Mouse (Mus musculus): ENCODE measurements around the gene Pde4c. TPM values are rescaled to one million over a fixed set of nuclear protein-coding genes. Genes with fewer than 3 reads are reported as not detected.

The Pde4c gene
- total and polyA plus RNA-seq, 3 experiments: 2.3 to 6.5 (median 4.7) TPM

GRCm38 (mm10) chr8:70776496-70777444, 53.2 kb downstream of the Pde4c start, which contains the start of gene Pik3r2 (continued):
- TF ChIP-seq USF2 (conservative IDR thresholded peaks at IDR 0.05; ENCODE audit: low read depth, low read length) (no peak), NRF1 (IDR thresholded peaks at IDR 0.05; ENCODE audit: low read depth, low read length) (peak; percentile 30; the same call in 1 of the 2 replicates), EP300 (IDR thresholded peaks at IDR 0.05; ENCODE audit: low read length) (no peak), SIN3A (IDR thresholded peaks at IDR 0.05; ENCODE audit: low read length) (peak; percentile 100), MYC (IDR thresholded peaks at IDR 0.05; ENCODE audit: low read depth, low read length) (peak; percentile 80)

GRCm38 (mm10) chr8:70780093-70780492, 56.6 kb downstream of the Pde4c start:
- DNase-seq (ENCODE audit: extremely low read depth): no peak
- in situ Hi-C loops (cut with MboI; ENCODE audit: low pct_ligation_motif_present, low pct_unique_long_range_greater_than_20kb, low sequenced_read_pairs) (no loop called here), dilution Hi-C loops (cut with MboI; ENCODE audit: extremely low pct_ligation_motif_present, extremely low pct_unique_long_range_greater_than_20kb, low sequenced_read_pairs) (no loop called here)
- no peak for TF ChIP-seq CHD1 (IDR thresholded peaks at IDR 0.05; ENCODE audit: low read depth, low read length)
- no peak for TF ChIP-seq TCF12 (IDR thresholded peaks at IDR 0.05; ENCODE audit: low read depth, low read length)
- TF ChIP-seq KAT2A (IDR thresholded peaks at IDR 0.05; ENCODE audit: insufficient replicate concordance, low read length): no peak
- no peak for TF ChIP-seq POLR2A (IDR thresholded peaks at IDR 0.05; ENCODE audit: low read depth, low read length)
- no peak for TF ChIP-seq IRF4 (IDR thresholded peaks at IDR 0.05; ENCODE audit: low read depth, low read length)
- no peak overlapping the region for H3K27ac ChIP-seq (ENCODE audit: insufficient read depth, low read depth)
- peaks cover 62 to 71% of the 10 kb centered on the region in 2 experiments for H3K36me3 ChIP-seq (replicated peaks in 1 of 2; ENCODE audit: control insufficient read depth in 1 of 2, insufficient read depth in 1 of 2, low read length in 1 of 2)
- no peaks in the 10 kb centered on the region for H3K27me3 ChIP-seq (replicated peaks)
- H3K4me3 ChIP-seq (replicated peaks in 1 of 3; ENCODE audit: low read depth in 2 of 3, low read length in 2 of 3, poor library complexity in 1 of 3): no peak overlapping the region
- H3K9me3 ChIP-seq (replicated peaks; ENCODE audit: low read length): no peaks in the 10 kb centered on the region
- H3K4me1 ChIP-seq (ENCODE audit: control insufficient read depth in 1 of 2, insufficient read depth in 2 of 2): peaks cover 17 to 22% of the 10 kb centered on the region in 2 experiments
- H3K4me2 ChIP-seq (ENCODE audit: insufficient read depth, low read depth, poor library complexity, severe bottlenecking): no peak overlapping the region
- H3K79me2 ChIP-seq (replicated peaks; ENCODE audit: control insufficient read depth, extremely low read depth, insufficient read depth, poor library complexity, severe bottlenecking): peaks cover 7% of the 10 kb centered on the region; the same call in 1 of the 2 replicates
- no peak overlapping the region for H3K9ac ChIP-seq (ENCODE audit: insufficient read depth, low read depth)

- in situ Hi-C loops (cut with MboI; ENCODE audit: low pct_ligation_motif_present, low pct_unique_long_range_greater_than_20kb, low sequenced_read_pairs) (no loop called here), dilution Hi-C loops (cut with MboI; ENCODE audit: extremely low pct_ligation_motif_present, extremely low pct_unique_long_range_greater_than_20kb, low sequenced_read_pairs) (no loop called here)
- H3K4me3 ChIP-seq (replicated peaks in 1 of 3; ENCODE audit: low read depth in 2 of 3, low read length in 2 of 3, poor library complexity in 1 of 3): no peak overlapping the region
Observed at GRCm38 (mm10) chr8:70786291-70787050, 63.0 kb downstream of the Pde4c start.

More at GRCm38 (mm10) chr8:70786291-70787050, 63.0 kb downstream of the Pde4c start:
- H3K4me2 ChIP-seq (ENCODE audit: insufficient read depth, low read depth, poor library complexity, severe bottlenecking): no peak overlapping the region
- H3K4me1 ChIP-seq (ENCODE audit: control insufficient read depth in 1 of 2, insufficient read depth in 2 of 2): peaks cover 9 to 12% of the 10 kb centered on the region in 2 experiments
- no peak for DNase-seq (ENCODE audit: extremely low read depth)
- peaks cover 77 to 88% of the 10 kb centered on the region in 2 experiments for H3K36me3 ChIP-seq (replicated peaks in 1 of 2; ENCODE audit: control insufficient read depth in 1 of 2, insufficient read depth in 1 of 2, low read length in 1 of 2)
- H3K79me2 ChIP-seq (replicated peaks; ENCODE audit: control insufficient read depth, extremely low read depth, insufficient read depth, poor library complexity, severe bottlenecking): peaks cover 4% of the 10 kb centered on the region; the same call in 1 of the 2 replicates
- TF ChIP-seq CHD1 (IDR thresholded peaks at IDR 0.05; ENCODE audit: low read depth, low read length): no peak
- TF ChIP-seq KAT2A (IDR thresholded peaks at IDR 0.05; ENCODE audit: insufficient replicate concordance, low read length): no peak
- no peak overlapping the region for H3K27ac ChIP-seq (ENCODE audit: insufficient read depth, low read depth)
- no peaks in the 10 kb centered on the region for H3K27me3 ChIP-seq (replicated peaks)
- no peak overlapping the region for H3K9ac ChIP-seq (ENCODE audit: insufficient read depth, low read depth)
- no peaks in the 10 kb centered on the region for H3K9me3 ChIP-seq (replicated peaks; ENCODE audit: low read length)

Data from CH12.LX (cell line).